Mouse (Mus musculus): Measurements from ENCODE around the gene Slco4c1. TPM values are rescaled to one million over a fixed set of nuclear protein-coding genes. Genes with fewer than 3 reads are reported as not detected.

Slco4c1 gene
- polyA plus RNA-seq, 1 experiment from 2014 or later, result 0.10 TPM

DNA sequence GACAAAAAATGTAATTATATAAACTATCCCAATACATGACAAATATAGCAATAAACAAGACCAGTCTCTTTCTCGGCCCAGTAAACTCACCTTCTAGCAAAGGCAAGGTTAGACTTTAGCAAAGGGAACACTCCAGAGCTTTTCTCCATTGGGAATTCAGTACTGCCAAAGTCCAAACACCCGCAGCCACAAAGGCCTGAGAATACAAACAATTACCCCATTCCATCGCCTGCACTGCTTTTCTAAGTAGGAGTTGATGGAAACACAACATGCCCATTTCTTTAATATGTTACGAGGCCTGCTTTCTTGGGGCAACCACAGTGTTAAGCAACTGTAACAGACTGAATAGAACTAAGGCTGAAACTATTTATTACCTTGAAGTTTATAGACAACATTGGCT is 18.4 kb downstream of the Slco4c1 start:
- Histone ChIP-seq H3K9me3 (no peaks in the 10 kb centered on the region), H3K4me2 (replicated peaks) (no peak overlapping the region), H3K4me3 (replicated peaks) (no peak overlapping the region), H3K27ac (no peak overlapping the region), H3K27me3 (replicated peaks) (no peaks in the 10 kb centered on the region), H3K9ac (no peak overlapping the region), H3K36me3 (no peaks in the 10 kb centered on the region), H3K4me1 (replicated peaks) (no peaks in the 10 kb centered on the region)
- no peak for ATAC-seq
- WGBS, result 84% methylated on average over 4 of the region's 4 CpGs

DNA sequence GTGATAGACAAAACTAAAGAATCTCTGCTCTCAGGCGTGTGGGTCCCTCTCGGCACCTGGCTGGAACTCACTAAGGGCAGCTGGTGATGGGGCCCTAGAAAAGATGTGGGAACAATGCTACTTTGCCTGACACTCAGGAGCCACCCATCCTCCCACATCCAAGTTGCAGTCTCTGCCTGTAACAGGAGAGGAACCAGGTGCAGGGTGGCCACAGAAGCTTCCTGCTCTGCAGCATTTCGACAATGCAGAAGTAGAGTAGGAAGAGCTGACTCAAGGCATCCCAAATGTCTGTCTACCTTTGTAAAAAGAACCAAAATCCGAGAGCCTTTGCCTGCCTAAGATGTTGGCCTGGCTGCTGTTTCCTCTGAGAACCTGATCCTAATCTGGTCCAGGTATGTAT is 22.9 kb downstream of the Slco4c1 start:
- H3K4me3 ChIP-seq (replicated peaks), result no peak overlapping the region
- H3K4me1 ChIP-seq (replicated peaks), result no peaks in the 10 kb centered on the region
- no peak overlapping the region for H3K27ac ChIP-seq
- no peaks in the 10 kb centered on the region for H3K27me3 ChIP-seq (replicated peaks)
- no peak overlapping the region for H3K4me2 ChIP-seq (replicated peaks)
- no peaks in the 10 kb centered on the region for H3K36me3 ChIP-seq
- WGBS, result 64% methylated on average over 4 of the region's 4 CpGs
- no peaks in the 10 kb centered on the region for H3K9me3 ChIP-seq
- ATAC-seq, result no peak
- H3K9ac ChIP-seq, result no peak overlapping the region

DNA sequence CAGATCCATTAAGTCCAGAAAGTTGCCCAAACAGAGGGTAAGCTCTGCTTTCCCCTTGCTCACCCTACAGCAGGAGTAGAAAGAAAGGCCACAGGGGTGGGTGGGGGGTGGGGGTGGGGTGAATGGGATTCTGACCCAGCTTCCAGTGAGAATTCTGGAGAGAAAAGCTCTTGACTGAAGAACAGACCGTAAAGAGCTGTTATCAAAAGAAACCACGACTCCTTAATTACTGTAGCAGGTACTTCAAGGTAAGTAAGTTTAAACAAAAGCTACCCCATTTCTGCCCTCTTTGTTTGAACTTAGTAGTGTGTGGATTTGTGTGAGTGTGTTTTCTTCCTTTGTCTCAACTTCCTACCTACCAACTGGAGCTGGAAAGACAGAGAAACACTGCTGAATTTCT is 23.4 kb downstream of the Slco4c1 start:
- Histone ChIP-seq H3K4me3 (replicated peaks) (no peak overlapping the region), H3K27me3 (replicated peaks) (no peaks in the 10 kb centered on the region), H3K4me2 (replicated peaks) (no peak overlapping the region), H3K36me3 (no peaks in the 10 kb centered on the region), H3K4me1 (replicated peaks) (no peaks in the 10 kb centered on the region), H3K9me3 (no peaks in the 10 kb centered on the region), H3K9ac (no peak overlapping the region), H3K27ac (no peak overlapping the region)
- no peak for ATAC-seq
- 24% methylated on average over 2 of the region's 2 CpGs for WGBS

DNA sequence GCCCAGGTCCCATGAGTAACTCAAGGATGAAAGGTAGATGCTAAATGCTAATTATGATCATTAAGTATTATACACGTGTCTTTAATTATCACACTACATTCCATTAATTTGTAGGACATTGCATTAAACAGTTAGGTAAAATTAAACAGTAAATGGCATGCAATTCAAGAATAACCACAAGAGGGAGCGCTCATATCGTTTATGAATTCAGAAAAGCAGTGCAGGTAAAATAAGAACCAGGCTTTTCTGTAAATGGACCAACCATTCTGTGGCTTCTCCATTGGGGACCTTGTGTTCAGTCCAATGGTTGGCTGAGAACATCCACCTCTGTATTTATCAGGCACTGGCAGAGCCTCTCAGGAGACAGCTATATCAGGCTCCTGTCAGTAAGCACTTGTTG is 25.2 kb downstream of the Slco4c1 start:
- ATAC-seq, result no peak
- no peak overlapping the region for H3K9ac ChIP-seq
- no peaks in the 10 kb centered on the region for H3K9me3 ChIP-seq
- WGBS, result 5% methylated on average over 3 of the region's 3 CpGs
- H3K36me3 ChIP-seq, result no peaks in the 10 kb centered on the region
- no peak overlapping the region for H3K4me2 ChIP-seq (replicated peaks)
- H3K4me3 ChIP-seq (replicated peaks), result no peak overlapping the region
- no peaks in the 10 kb centered on the region for H3K4me1 ChIP-seq (replicated peaks)
- H3K27me3 ChIP-seq (replicated peaks), result no peaks in the 10 kb centered on the region
- no peak overlapping the region for H3K27ac ChIP-seq

DNA sequence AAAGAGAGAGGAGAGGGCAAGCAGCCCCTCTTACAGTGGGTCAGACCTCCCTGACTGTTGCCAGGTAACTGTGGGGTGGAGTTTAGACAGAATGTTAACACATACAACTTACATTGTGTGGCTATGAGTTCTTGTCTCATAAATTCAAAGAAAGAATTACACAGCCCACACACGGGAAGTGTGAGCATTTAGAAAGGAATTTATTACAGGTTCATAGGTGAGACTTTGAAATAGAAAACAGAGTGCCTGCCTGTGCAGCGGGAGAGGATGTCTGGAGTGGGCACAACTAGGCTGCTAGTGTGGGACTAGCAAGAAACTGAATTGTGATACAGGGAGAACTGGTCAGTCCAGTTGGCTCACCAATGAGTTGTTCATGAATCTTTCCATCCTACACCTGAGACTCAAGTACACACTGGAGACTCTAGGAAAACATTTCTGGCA is 66.7 kb downstream of the Slco4c1 start:
- Histone ChIP-seq H3K4me3 (replicated peaks) (no peak overlapping the region), H3K9me3 (no peaks in the 10 kb centered on the region), H3K27ac (no peak overlapping the region), H3K27me3 (replicated peaks) (no peaks in the 10 kb centered on the region), H3K4me1 (replicated peaks) (no peaks in the 10 kb centered on the region), H3K36me3 (no peaks in the 10 kb centered on the region), H3K9ac (no peak overlapping the region), H3K4me2 (replicated peaks) (no peak overlapping the region)
- ATAC-seq, result peak; percentile 69
- WGBS, result 20% methylated on average over 2 of the region's 2 CpGs

DNA sequence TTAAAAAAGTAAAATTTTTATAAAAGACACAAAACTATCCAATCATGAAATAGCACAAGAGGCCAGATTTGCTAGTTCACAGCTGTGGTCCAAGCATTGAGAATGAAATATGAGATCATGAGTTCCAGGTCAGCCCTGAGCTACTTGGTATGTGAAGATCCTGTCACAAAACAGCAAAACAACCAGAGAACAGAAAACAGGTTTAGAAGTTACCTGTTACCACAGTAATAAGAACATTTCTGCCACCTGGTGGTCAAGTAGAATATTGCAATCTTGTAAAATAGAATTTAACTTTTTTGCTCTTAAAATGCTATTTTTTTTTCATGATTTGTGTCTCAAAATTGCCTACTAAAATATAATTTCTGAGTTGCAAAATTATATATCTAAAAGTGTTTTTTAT is 70.4 kb downstream of the Slco4c1 start:
- H3K4me3 ChIP-seq (replicated peaks), result no peak overlapping the region
- no peak for ATAC-seq
- H3K36me3 ChIP-seq, result no peaks in the 10 kb centered on the region
- H3K27ac ChIP-seq, result no peak overlapping the region
- no peaks in the 10 kb centered on the region for H3K9me3 ChIP-seq
- H3K27me3 ChIP-seq (replicated peaks), result no peaks in the 10 kb centered on the region
- H3K9ac ChIP-seq, result no peak overlapping the region
- H3K4me1 ChIP-seq (replicated peaks), result no peaks in the 10 kb centered on the region
- H3K4me2 ChIP-seq (replicated peaks), result no peak overlapping the region

DNA sequence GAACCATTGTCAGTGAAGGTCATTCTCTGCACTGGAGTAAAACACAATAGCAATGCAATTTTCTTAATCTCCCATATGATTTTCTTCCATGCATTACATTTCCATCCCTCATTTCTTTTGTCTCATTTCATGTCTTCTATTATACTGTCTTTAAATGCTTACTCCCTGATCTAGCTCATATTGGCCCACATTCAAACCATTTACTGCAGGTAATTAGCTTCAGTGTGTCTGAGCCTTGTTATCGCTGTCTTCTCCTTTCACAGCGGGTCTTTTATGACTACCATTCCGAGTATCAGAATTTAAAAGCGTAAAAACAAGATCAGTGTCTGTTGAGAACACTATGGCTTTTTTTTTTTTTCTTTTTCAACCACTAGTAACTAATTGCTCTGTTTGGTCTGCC is 77.3 kb downstream of the Slco4c1 start:
- no peak overlapping the region for H3K9ac ChIP-seq
- ATAC-seq, result no peak

DNA sequence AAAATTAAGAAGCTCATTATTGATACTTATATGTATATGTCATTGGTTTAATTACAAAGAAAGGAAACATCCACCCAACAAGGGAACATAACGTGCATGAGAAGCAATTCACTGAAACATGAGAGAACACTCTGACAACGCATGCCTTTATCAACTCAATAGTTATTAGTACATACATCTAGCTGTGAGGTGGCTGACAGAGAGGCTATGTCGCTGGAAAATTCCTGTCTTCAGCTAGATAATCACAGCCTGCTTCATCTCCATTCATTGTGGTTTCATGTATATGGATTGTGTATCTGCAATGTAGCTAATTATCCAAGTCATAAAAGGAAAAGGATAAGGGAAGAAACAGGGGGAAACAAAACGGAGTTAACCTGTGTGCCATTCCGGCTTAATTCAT is 77.7 kb downstream of the Slco4c1 start:
- no peaks in the 10 kb centered on the region for H3K9me3 ChIP-seq
- no peaks in the 10 kb centered on the region for H3K4me1 ChIP-seq (replicated peaks)
- H3K9ac ChIP-seq, result no peak overlapping the region
- H3K36me3 ChIP-seq, result no peaks in the 10 kb centered on the region
- 89% methylated on average over 5 of the region's 5 CpGs for WGBS
- ATAC-seq, result no peak
- no peak overlapping the region for H3K4me2 ChIP-seq (replicated peaks)
- no peak overlapping the region for H3K4me3 ChIP-seq (replicated peaks)
- H3K27ac ChIP-seq, result no peak overlapping the region
- H3K27me3 ChIP-seq (replicated peaks), result no peaks in the 10 kb centered on the region

More for the DNA sequence above, 77.3 kb downstream of the Slco4c1 start:
- 73% methylated on average over 4 of the region's 4 CpGs for WGBS
- no peak overlapping the region for H3K4me3 ChIP-seq (replicated peaks)
- no peak overlapping the region for H3K27ac ChIP-seq
- H3K36me3 ChIP-seq, result no peaks in the 10 kb centered on the region
- no peaks in the 10 kb centered on the region for H3K9me3 ChIP-seq
- no peaks in the 10 kb centered on the region for H3K4me1 ChIP-seq (replicated peaks)
- no peak overlapping the region for H3K4me2 ChIP-seq (replicated peaks)
- H3K27me3 ChIP-seq (replicated peaks), result no peaks in the 10 kb centered on the region

DNA sequence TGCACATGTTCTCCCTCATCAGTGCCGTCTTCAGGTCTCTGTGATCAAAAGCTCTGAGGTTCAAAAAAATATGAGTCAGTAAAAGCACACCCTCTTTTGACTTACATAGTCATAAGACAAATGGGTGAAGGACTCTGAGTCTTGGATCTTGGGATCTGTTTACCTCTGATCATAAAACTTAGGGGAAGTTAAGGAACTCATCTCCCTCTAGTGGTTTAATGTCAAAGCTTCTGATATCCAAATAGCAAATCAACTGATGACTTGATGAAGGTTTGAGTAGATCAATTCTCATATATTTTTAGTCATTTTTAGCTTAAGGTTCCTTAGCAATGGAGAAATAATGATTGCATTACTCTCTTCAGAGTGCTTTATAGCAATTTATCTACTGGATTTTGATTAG is 82.7 kb downstream of the Slco4c1 start:
- H3K27ac ChIP-seq, result no peak overlapping the region

DNA sequence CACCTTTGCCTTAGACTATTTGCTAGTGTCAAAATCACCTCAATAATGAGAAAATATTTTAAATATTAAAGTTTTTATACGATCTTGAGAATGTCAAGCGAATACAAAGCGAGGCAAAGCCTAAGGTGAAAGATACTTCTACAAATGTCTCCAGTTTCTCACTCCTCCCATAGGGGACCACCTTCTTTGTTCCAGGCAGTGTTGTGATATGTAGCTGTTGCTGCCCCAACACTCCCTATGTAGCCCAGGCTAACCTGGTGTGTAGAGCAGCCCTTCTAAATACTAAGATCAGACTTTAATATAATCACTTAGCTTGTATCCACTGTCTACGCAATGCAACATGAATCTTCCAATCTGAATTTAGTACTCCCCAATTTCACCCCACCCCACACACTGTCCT is 97.8 kb downstream of the Slco4c1 start:
- WGBS, result 97% methylated on average over 4 of the region's 4 CpGs
- H3K4me1 ChIP-seq (replicated peaks), result no peaks in the 10 kb centered on the region
- H3K27ac ChIP-seq, result no peak overlapping the region
- no peak overlapping the region for H3K4me3 ChIP-seq (replicated peaks)
- H3K36me3 ChIP-seq, result no peaks in the 10 kb centered on the region
- no peaks in the 10 kb centered on the region for H3K27me3 ChIP-seq (replicated peaks)
- H3K4me2 ChIP-seq (replicated peaks), result no peak overlapping the region
- no peak overlapping the region for H3K9ac ChIP-seq
- no peak for ATAC-seq
- H3K9me3 ChIP-seq, result no peaks in the 10 kb centered on the region

More for the DNA sequence above, 82.7 kb downstream of the Slco4c1 start:
- Histone ChIP-seq H3K27me3 (replicated peaks) (no peaks in the 10 kb centered on the region), H3K4me1 (replicated peaks) (no peaks in the 10 kb centered on the region), H3K9me3 (no peaks in the 10 kb centered on the region), H3K4me3 (replicated peaks) (no peak overlapping the region), H3K4me2 (replicated peaks) (no peak overlapping the region), H3K9ac (no peak overlapping the region), H3K36me3 (no peaks in the 10 kb centered on the region)
- no peak for ATAC-seq
- 77% methylated on average over 1 of the region's 1 CpGs for WGBS

DNA sequence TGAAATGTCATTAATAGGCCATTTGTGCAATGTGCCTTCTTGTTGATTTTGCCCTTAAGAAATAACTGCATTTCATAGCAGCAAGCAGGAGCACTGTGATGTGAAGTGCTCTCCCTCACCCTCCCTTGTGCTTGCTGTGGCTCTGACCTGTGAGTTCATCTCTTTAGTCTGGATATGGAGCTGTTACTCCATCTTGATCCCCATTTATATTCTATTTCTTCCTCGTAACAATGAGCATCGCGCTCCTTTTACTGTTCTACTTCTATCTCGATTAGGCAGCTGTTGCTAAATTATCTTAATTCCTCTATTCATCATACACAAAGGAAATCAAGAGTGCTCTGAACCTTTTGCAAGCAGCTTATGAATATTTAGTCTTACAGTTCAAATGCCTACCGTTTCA is 98.3 kb downstream of the Slco4c1 start:
- Histone ChIP-seq H3K27ac (no peak overlapping the region), H3K9ac (no peak overlapping the region), H3K4me3 (replicated peaks) (no peak overlapping the region), H3K4me2 (replicated peaks) (no peak overlapping the region), H3K27me3 (replicated peaks) (no peaks in the 10 kb centered on the region), H3K9me3 (no peaks in the 10 kb centered on the region), H3K4me1 (replicated peaks) (no peaks in the 10 kb centered on the region), H3K36me3 (no peaks in the 10 kb centered on the region)
- 85% methylated on average over 5 of the region's 5 CpGs for WGBS
- no peak for ATAC-seq

DNA sequence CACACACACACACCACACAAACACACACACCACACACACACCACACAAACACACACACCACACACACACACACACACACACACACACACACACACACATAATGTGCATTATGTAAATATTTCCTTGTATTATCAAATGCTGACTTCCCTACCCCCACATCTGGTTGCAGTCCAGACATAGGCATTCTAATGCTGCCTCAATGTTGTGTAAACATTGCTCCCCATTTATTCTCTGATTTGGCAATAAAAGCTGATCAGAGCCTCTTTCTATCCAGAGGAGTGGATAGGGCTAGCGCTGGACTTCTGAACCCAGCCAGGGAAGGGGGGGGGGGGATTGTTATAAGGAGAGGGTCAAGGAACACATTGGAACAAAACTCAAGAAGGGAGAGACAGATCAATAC is 101.7 kb downstream of the Slco4c1 start:
- no peak for ATAC-seq

DNA sequence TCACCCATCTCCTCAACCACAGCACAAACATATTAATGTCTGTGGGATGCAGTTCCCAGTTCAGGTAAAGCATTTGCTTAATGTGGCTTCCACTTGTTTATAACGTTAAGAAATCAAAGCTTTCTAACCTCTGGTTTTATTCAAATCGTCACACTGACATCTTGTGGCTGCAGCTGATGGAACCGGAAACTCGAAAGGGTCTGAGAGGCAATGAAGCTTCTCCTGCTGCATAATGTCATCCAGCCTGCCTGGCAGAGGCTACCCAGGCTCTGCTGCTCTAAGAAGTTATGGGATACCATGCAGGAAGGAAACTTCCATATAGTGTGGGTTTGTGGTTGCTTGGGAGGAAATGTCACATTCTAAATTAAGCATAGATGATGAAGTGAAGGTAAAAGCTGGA is 103.7 kb downstream of the Slco4c1 start:
- no peaks in the 10 kb centered on the region for H3K9me3 ChIP-seq
- ATAC-seq, result no peak
- no peaks in the 10 kb centered on the region for H3K36me3 ChIP-seq
- no peak overlapping the region for H3K4me2 ChIP-seq (replicated peaks)
- H3K27ac ChIP-seq, result no peak overlapping the region
- H3K9ac ChIP-seq, result no peak overlapping the region
- no peaks in the 10 kb centered on the region for H3K4me1 ChIP-seq (replicated peaks)
- WGBS, result 7% methylated on average over 4 of the region's 4 CpGs
- no peaks in the 10 kb centered on the region for H3K27me3 ChIP-seq (replicated peaks)
- no peak overlapping the region for H3K4me3 ChIP-seq (replicated peaks)

More for the DNA sequence above, 101.7 kb downstream of the Slco4c1 start:
- H3K4me2 ChIP-seq (replicated peaks), result no peak overlapping the region
- H3K9me3 ChIP-seq, result no peaks in the 10 kb centered on the region
- WGBS, result 81% methylated on average over 1 of the region's 1 CpGs
- H3K9ac ChIP-seq, result no peak overlapping the region
- H3K4me3 ChIP-seq (replicated peaks), result no peak overlapping the region
- H3K36me3 ChIP-seq, result no peaks in the 10 kb centered on the region
- no peaks in the 10 kb centered on the region for H3K4me1 ChIP-seq (replicated peaks)
- H3K27me3 ChIP-seq (replicated peaks), result no peaks in the 10 kb centered on the region
- no peak overlapping the region for H3K27ac ChIP-seq

DNA sequence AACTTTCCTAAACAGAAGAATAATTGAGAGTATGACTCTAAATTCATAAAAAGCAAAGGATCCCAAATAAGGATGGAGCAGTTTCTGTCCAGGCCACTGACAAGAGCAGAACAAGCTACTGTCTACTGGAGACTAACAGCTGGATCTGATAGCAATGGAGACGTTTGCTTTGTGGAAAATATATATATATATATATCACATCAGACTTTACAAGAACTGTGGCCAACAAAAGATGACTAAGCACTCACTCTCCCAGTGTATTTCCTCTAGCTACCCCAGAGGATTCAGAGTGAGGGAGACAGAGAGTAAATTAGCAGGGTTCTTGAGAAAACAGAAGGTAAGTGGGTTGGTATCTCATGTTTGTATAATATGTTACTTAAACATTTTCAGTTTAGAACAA is 105.4 kb downstream of the Slco4c1 start:
- no peaks in the 10 kb centered on the region for H3K4me1 ChIP-seq (replicated peaks)
- ATAC-seq, result no peak
- H3K9me3 ChIP-seq, result no peaks in the 10 kb centered on the region
- no peaks in the 10 kb centered on the region for H3K27me3 ChIP-seq (replicated peaks)
- no peak overlapping the region for H3K9ac ChIP-seq
- no peak overlapping the region for H3K27ac ChIP-seq
- WGBS, result 24% methylated on average over 1 of the region's 1 CpGs
- H3K4me2 ChIP-seq (replicated peaks), result no peak overlapping the region
- no peaks in the 10 kb centered on the region for H3K36me3 ChIP-seq
- H3K4me3 ChIP-seq (replicated peaks), result no peak overlapping the region
